Mouse (Mus musculus): ENCODE data around the gene Tada2a. TPM values are rescaled to one million over a fixed set of nuclear protein-coding genes. Genes with fewer than 3 reads are reported as not detected.

Tada2a gene
- total RNA-seq, 4 experiments from 2014 or later: 9.7 to 14.3 (median 13.0) TPM

DNA sequence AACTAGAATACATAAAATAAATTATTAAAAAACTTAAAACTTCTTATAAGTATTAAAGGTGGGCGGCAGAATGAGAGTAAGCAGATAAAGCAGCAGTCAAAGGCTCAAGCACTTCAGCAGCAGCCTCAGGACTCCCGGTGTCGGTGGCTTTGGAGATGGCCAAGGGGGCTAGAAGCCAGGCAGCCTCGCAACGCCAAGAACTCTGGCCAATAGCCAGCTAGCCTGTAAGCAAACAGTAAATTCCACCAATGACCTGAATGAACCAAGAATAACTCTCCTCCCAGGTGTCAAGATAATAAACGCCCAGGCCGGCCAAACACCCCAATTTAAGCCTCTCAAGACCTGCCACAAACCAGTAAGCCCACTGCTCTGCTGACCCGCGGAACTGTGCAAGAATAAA, 13.8 kb downstream of the Tada2a start:
- DNase-seq (ENCODE audit: low spot score in 2 of 2): peak; percentile 26 to 56

DNA sequence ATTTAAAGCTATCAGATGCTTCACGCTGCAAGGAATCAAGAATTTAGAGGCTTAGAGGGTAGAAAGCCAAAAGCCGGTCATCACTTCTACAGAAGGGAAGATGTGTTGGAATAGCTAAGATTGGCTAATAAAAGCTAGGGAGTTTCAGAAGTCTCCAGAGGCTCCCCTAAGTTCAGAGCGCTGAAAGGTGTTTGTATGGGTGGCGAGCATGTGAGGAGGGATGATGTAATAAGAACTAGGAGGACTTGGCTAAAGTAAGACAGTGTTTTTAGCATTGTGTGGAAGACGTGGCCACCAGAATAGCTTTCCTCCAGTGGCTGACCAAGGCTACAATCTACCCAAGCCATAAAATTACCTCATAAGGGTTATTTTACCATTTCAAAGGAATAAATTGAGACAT, 15.8 kb downstream of the Tada2a start:
- DNase-seq (ENCODE audit: low spot score in 2 of 2): no peak

DNA sequence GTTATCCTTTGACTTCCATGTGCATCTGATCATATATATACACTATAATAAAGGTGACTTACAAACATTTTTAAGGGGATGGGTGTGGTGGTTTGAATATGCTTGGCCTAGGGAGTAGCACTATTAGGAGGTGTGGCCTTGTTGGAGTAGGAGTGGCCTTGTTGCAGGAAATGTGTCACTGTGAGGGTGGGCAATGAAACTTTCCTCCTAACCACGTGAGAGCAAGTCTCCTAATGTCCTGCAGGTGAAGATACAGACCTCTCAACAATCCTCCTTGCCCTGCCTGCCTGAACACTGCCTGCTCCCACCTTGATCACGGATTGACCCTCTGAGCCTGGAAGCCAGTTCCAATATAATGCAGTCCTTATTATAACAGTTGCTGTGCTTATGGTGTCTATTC, 22.3 kb downstream of the Tada2a start:
- DNase-seq (ENCODE audit: low spot score in 2 of 2): no peak

DNA sequence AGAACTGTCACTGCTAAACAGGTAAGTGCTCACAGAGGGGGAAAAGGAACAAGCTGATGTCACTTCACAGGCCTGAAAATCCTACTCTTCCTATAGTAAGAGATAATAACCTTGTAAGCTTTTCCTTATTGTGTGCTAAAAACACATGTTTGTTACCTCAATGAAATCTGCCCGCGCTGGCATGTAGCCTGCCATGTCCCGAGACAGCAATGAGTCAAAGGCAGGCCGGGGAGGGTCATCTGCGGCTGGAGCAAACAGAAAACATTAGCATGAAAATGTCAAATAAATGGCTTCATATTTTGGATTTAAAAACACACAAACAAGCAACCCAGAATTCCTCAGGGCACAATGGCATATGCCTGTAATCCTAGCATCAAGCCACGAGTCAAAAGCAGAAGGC, 25.4 kb downstream of the Tada2a start:
- no peak for DNase-seq (ENCODE audit: low spot score in 2 of 2)

DNA sequence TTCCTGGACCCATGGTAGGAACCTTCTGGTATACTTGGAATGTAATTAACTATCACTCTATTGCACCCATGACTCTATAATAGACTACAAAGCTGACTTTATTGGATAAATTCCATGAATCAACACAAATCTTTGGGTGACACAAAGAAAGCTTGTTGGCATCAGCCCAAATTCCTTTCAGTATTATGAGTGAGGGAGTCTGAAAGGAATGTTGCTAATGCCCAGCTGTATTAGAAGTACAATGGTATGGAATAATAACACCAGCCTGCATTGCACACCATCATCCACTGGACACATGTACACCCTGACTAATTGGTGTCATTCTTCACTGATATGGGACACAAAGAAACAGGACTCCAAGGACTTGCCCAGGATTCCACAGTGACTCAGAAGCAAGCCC, 28.2 kb downstream of the Tada2a start:
- no peak for DNase-seq (ENCODE audit: low spot score in 2 of 2)

DNA sequence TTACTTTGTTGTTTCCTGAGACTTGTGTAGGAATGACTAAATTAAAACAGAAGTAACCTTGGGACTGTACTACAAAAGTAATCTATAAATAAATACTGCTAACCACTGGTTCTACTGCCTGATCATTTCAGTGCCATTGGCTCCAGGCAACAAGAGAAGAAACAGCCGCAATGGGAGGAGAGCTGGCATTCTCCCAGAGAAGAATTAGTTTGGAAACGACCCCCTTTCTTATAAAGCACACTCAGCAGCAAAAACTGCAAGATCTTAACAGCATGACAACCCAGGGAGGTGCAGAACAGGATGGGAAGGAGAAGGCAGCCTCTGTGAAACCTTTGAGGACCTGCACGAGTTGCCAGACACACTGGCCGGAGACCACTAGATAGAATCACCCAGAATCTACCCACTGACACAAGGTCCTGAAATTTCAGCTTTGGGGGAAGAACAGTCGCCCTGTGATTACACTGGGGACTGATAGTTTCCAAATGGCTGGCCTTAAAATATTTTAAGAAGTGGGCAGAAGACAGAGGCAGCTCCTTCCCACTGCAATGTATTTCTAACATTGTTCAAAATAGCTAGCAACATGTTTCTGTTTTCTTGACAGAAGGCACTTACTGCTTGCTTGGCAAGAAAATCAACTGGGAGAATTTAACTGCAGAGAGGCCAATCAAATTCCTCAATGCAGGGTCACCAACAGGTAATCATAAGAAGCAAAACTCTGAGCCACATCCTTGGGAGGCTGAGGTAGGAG, 32.0 kb downstream of the Tada2a start:
- DNase-seq (ENCODE audit: low spot score in 2 of 2): no peak

DNA sequence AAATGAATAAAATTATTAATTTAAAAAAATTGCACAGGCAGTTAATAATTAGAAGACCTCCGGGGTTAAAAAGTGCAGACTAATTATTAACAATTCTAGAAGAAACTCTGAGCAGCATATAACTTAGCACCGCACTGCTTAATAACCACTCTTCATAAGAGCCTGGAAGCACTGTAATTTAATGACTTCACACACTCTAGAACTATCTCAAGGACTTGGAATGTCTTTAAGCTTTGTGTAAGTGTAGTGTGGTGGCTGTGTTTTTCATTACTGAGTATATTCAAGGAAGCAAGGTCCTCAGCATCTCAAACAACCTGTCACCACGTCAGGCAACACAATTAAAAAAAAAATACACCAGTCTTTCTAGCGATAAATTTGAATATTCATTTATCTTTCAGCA, 34.3 kb downstream of the Tada2a start:
- DNase-seq (ENCODE audit: low spot score in 2 of 2): no peak

DNA sequence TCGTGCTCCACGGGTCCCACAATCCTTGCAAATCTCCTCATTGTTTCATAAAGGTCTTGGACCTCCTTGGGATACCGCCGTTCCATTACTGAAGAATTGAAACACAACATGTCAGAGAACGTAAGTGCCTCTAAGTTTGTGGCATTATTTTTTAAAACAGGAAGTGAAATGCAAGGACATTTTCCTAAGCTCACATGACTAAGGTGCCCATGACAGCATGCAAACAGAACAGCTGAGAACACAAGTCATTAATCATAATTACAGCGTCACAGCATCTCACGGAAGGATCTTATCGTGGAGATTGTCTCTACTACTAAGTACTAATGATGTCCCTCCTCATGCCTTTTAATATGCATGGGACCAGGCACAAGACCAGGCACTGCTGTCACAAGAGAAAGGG, 38.8 kb downstream of the Tada2a start:
- DNase-seq (ENCODE audit: low spot score in 2 of 2): no peak

DNA sequence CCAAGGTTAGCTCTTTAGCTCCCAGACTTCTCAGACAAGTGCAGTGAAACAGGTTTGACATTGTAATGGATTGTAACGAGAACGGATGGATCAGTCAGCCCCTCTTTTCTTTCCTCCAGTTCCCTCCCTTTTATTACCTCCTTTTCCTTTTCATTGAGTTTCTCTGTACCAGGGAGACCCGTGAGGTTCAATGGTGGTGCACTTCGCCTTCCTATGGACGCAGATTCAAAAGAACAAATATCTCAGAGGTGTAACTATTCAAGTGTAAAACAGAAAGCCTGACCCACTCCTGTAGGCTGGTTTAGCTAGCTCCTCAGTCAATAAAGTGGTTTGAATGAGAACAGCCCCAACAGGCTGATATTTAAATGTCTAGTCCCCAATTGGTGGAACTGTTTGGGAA, 47.5 kb downstream of the Tada2a start:
- DNase-seq (ENCODE audit: low spot score in 2 of 2): no peak

DNA sequence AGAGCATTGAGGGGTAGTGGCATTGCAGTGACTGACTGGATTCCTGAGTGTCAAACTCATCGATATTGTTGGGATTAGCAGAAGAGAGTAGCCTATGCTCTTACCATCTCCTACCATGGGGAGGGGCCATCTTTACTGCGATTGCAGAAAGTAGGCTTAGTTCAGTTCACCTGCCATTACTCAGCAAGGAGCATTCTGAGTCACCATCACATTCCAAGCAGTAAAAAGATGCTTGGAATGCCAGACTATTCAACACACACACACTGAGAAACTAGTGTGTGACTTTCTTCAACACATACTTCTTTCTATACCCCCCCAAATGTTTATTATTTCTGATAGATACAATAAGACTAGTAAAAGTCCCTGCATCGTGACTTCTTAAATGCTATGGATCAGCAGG, 49.1 kb downstream of the Tada2a start:
- DNase-seq (ENCODE audit: low spot score in 2 of 2): no peak

DNA sequence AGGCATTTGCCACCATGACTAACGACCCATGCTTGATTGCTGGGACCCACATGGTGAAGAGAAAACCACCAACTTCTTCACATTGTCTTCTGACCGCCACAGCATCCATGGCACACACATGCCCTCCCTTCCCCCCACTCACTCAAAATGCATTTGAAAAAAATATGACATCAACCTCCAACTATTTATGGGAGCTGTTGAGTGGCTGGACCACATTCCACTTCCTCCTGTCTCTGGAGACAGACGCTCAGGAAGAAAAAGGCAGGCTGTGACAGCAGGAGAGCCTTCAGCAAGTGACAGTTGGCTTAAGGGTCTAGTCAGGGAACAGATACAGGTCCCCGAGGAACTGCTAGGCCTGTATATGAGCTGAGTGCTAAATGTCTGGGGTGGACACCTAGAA, 49.5 kb downstream of the Tada2a start:
- DNase-seq (ENCODE audit: low spot score in 2 of 2): no peak

DNA sequence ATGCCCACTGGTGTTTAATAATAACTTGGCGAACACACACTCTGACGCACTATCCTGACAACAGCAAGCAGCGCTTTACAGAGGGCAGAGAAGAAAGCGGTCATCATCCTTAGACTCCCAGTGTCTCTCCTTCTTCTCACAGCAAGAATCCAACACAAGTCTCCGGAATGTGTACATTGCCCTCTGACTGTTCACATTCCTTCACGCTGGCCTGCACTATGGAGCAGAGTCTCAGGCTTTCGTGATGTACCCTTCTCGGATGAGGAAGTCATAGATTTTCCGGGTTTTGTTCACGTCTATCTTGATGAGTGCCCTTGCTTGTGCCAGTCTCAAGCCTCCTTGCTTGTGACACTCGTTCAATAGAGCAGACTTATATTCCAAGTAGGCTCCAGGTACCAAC, 50.0 kb downstream of the Tada2a start:
- no peak for DNase-seq (ENCODE audit: low spot score in 2 of 2)

DNA sequence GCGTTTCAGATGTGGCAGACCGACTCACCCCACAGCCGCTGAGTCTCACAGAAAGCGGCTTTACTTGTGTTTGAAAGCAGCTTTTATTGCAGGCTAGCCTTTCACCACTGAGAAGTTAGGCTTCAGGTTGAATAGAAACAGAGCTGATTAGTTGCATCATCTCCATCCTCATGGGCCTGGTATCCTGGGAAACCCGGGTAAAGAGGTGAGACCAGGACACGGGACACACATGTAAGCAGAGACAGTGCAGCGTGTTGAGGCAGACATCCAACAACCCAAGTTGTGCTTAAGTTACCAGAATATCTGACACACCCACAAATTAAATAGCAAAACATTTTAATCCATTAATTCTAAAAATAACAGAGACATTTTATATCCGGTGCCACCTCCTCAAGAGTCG, 50.8 kb downstream of the Tada2a start:
- DNase-seq (ENCODE audit: low spot score in 2 of 2): peak; percentile 46 to 56

DNA sequence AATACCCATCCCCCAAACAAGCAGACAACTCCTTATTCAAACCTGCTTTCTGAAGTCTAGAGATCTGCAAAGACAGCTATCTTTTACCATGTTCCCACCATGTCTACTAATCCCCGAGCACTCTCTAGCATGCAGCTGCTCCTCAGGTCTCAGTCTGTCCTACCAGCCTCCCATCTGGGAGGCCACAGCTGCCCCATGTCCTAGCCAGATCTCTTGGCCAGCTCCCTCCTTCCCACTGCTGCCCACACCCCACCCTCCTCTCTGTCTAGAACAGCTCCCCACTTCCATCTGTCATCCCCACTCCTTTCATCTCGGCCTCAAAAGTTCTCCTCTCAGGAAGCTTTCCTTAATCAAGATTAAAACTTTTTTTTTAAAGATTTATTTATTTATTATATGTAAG, 52.4 kb downstream of the Tada2a start:
- DNase-seq (ENCODE audit: low spot score in 2 of 2): no peak

DNA sequence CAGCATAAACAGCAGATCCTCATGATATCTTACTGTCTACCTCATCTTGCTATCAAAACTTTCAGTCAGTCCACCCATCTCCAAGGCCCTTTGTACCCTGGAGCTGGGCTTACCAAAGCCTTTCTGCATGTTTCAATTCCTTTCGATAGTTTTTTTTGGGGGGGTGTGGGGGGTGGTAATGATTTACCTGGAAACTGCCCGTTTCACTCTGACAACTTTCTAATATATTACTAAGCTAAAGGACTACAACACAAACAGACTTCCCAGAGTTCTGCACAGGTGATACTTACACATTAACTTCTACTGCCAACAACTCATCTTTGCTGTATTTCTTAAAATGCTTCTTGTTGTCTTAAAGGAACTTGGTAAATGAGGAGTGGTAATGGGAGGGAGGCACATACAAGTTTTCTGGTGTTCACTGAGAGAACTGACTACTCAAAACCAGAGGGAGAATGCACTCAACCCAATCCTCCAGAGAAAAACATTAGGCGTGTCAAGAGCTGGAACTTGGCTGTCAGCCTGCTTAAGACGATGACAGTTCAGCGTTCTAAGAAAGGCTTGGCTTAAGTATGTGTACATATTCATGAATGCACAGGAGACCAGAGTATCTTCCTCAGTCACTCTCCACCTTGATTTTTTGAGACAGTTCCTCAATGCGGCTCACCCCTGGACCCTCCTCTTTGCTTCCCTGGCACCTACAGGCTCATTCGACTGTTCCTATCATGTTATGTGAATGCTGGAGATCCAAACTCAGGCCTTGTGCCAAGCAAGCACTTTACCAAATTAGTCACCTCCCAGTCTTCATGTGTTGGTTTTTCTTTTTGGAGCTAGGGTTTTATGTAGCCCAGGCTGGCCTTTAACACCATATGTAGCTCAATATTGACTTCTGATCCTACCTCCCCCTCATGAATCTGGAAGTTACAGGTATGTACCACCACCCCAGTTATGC, 55.3 kb downstream of the Tada2a start:
- DNase-seq (ENCODE audit: low spot score in 2 of 2): no peak

DNA sequence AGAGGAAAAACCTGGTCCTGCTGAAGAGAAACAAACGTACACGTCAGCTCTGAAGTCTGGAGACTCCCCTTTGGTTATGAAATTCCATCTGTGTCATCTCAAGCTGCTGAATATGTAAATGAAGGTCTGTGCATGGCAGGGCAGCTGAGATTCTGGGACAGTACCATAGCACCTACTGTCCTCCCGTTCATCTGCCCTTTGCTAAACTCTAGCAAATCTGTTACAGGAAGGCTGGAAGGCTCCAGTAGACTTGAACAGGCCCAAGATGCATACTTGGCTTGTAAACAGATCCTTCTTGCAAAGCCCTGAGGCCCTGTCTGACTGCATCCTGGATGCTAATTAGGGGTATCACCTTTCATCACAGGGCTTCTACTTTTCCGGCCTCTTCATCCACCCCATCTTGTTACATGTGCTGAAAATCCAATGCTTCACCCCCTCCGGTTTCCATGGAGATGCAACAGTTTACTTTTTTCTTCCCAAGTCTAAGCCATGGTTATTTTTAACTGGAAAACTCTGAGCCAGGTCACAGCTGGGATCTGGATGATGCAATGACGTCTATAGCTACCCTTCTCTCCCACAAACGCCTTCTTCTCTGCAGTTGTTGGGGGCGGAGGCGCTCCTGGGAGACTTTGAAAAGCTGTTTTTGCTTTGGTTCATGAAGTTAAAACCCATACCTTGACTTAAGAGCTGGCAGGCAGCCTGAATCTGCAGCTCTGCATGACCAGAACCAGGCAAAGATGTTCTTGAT, 56.3 kb downstream of the Tada2a start:
- DNase-seq (ENCODE audit: low spot score in 2 of 2): peak; percentile 38 to 56

DNA sequence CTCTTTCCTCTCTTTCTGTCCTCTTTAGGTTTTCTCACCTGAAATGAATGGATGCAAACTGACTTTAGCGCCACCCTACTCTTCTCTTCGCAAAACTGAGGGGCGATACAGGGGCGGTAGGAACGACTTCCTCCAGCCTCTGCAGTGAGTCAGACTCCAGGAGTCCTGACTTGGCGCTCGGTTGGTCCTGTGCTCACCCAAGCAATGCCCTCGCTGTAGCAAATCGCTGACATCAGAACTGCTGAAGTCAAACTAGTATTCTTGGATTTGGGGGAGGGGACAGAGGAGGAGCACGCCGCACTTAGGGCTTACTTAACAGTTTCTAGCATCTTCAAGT, 60.4 kb downstream of the Tada2a start, which contains the start of gene Dusp14:
Dusp14 (minus strand) TSS at position 228 of the 337 bp plus-strand sequence.
- no peak for DNase-seq (ENCODE audit: low spot score in 2 of 2)

DNA sequence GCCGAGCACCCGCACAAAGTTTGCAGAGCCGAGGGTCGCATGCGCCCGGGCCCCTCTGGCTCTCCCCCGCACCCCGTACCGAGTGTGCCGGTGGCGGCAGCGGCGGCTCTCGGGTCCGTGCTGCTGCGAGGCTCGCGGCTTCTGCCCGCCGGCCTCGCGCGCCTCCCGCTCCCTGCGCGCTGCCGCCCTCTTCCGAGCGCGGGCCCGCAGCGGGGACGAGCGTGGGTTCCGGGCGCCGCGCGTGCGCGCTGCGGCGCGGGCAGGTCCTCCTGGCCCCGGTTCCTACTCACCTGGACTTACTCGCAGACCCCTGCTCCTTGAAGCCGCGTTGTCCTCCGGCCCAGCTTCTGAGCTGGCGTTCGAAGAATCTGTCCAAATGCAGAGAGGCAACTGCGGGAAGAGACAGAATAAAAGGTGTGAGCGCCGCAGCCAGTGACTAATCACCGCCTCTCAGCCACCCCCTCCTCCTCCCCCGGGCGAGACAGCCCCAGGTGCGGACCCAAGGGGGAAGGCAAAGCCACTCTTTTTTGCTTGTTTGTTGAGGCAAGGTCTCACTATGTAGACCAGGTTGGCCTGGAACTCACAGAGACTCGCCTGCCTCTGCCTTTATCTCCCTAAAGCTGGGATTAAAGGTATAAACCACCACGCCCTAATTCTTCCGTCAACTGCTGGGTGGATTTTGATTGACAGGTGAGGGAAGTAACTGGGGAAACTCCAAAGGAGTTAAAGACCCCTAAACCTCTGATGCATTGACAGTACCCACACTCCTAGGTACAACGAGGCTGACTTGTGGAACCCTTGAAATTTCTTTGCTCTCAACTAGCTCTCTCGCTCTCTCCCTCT, 61.0 kb downstream of the Tada2a start:
- peak; percentile 37 to 58 for DNase-seq (ENCODE audit: low spot score in 2 of 2)

DNA sequence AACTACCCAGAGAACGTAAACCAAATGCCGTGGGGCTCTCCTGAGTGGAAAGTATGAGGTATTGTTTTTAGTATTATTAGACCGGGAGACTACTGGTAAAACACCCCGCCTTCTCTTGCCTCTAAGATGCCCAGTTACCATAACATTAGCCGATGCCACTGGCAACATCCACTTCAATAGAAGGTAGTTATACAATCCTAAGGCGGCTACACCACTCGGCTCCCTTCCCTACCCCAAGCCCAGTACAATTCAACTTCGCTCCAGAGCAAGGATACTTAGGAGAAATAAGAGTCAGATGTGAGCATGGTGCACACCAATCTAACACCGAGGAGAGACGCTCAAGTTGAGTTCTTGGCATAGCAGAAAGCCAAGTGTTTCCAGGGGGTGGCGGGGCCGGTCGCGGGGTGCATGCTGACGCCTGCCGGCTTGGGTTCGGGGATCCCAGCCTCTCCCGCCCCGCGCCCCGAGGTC, 61.6 kb downstream of the Tada2a start:
- peak in 1 of 2 experiments; percentile 33 for DNase-seq (ENCODE audit: low spot score in 2 of 2)

DNA sequence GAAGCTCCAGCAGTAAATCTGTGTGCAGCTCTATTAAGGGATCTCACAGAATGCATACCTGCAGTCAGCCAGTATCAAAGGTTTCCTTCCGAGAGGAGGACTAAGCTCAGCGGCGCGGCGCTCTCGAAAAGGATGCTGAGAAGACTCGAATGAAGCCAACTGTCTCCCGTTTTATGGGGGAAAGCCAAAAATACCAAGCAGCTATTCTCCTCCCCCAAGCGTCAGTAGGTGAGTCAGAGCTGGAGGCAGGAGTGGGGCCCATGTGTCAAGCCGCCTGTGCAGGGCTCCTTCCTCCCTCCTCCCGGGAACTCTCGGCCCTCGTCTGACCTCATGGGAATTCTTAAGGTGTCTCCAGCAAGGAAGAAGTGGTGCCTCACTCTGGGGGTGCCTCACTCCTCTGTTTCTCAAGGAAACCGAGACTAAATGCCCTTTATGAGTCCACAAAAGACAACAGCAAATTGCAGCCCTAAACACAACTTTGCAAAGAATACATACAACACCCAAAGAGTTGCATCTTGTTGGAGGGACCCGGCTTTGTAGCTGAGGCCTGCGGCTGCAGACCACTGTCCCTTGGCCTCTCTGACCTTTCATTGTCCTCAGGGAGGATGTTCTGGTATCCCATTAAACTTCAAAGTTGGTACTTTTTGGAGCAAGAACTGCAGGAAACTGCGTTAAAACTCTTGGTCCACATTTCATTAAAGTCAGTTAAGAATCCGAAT, 62.3 kb downstream of the Tada2a start:
- DNase-seq (ENCODE audit: low spot score in 2 of 2): peak in 1 of 2 experiments; percentile 38

Measured in gastrocnemius, adult 8-10 months (tissue).